Mouse (Mus musculus) embryo, embryonic 10 days (tissue): ENCODE measurements around the gene Gm14295.
"Not testable (repeated sequence)": the region's sequence is repeated elsewhere in the genome, so short reads cannot be mapped to it uniquely, and the experiment has no call there.

Source experiments
- DNase-seq: peaks from one replicate; pipeline ENCODE4 v3.0.0-alpha.2; 2015; ENCODE audit warnings: low spot score

Gm14295 gene

DNA sequence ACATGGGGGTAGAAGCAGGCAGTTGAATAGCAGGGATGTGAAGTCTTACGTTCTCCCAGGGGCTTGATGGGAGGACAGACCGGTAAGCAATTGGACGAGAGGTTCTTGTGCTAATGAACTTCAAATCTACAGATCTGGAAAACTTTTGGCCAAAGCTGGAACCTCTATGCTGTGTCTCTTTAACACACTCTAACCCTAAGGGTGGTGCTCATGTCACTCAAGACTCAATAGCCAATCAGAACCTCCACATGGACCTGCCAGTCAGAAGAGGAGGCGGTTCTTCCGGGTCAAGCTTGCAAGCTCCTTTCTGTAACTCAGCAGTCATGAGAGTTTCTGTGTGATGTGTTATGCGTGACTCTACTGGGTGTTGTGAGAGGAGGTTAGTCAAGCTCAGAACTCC is at the start of gene Gm14295:
TSS of gene Gm14295 (plus strand) at position 301 of the 400 bp plus-strand sequence.
- not testable (repeated sequence) for DNase-seq

DNA sequence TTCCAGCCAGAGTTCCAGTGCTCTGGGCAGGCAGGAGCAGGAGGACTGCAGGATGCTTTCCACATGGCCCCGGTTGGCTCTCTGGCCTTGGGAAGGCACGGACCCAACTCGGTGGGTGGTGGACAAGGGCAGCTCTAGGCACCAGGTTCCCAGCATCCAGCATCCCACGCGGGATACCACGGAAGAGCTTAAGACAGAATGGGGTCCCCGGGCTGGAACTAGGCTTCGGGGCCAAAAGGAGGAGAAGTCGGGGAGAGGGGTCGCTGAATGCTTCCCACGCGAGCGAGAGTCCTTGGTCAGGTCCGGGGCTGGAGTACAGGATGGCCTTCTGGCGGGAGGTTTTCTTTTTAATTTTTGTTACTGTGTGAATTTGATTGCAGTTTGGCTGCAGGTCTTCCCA is 373 bp downstream of the Gm14295 start:
- not testable (repeated sequence) for DNase-seq

DNA sequence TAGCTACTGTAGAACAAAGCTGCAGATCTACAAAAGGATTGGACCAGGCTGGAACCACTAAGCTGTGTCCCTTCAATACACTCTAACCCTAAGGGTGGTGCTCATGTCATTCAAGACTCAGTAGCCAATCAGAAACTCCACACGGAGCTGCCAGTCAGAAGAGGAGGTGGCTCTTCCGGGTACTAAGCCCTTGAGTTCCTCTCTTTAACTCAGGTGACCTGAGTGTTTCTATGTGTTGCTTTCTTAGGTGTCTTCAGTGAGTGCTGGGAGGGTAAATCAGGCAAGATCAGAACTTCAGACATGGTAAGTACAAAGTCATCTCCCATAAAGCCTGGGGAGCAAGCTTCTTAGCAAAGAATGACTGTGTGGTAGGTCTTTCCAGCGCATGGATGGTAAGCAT is 32.4 kb downstream of the Gm14295 start, which contains the start of gene Gm14408:
TSS of gene Gm14408 (plus strand) at position 301 of the 400 bp plus-strand sequence.
- not testable (repeated sequence) for DNase-seq
